Mouse (Mus musculus) lung, adult 2 months (tissue): ENCODE measurements at regions not wholly inside any gene's neighbourhood (a gene's known extent, or its start where the extent isn't known, plus 50 kb on each side); places are given as distances from the start of the nearest gene placed in this dataset.

Experiments
- CTCF ChIP-seq: fragments of 200-500 bp; IDR thresholded peaks from 2 replicates; pipeline ENCODE4 v1.5.1; 2011; ENCODE audit warnings: mild to moderate bottlenecking, low read length, control low read depth; ENCODE audit not compliant: insufficient read depth
- POLR2A ChIP-seq: fragments of 200-500 bp; IDR thresholded peaks from 2 replicates; pipeline ENCODE4 v1.6.1; 2011; ENCODE audit warnings: low read depth, mild to moderate bottlenecking, control low read depth, low read length, borderline replicate concordance; ENCODE audit errors: extremely low read depth

- TF ChIP-seq POLR2A (no peak), CTCF (no peak)
Measured at GRCm38 (mm10) chr15:41983261-41983660, 1849.1 kb downstream of the 9330182O14Rik start.
